ENCODE assay signal across 8 mouse cellular contexts in genomic region chr11:48837310-48838180, GRCm38 (mm10). TPM values are rescaled to one million over a fixed set of nuclear protein-coding genes. Genes with fewer than 3 reads are reported as not detected.
DNase-seq lines count a peak whose midpoint lies in the region; ATAC-seq and TF ChIP-seq lines count a peak whose summit lies in the region.

No protein-coding gene starts in this region.

- under 1% methylated on average over 77 of the region's 77 CpGs for WGBS in heart, embryonic 15.5 days
- WGBS in kidney, postnatal 0 days = 0% methylated on average over 65 of the region's 77 CpGs
- WGBS in lung, embryonic 15.5 days = 0% methylated on average over 76 of the region's 77 CpGs
- WGBS in olfactory bulb, adult 2 months = under 1% methylated on average over 77 of the region's 77 CpGs

- H3K27ac ChIP-seq in heart, embryonic 15.5 days = peak overlapping the region; percentile 63
- peak overlapping the region; percentile 69 for H3K27ac ChIP-seq in kidney, postnatal 0 days
- 0 out of 2 replicates have a peak overlapping the region, but pooled peaks have one; percentile 8 for H3K27ac ChIP-seq in lung, embryonic 15.5 days
- H3K27ac ChIP-seq in olfactory bulb, adult 2 months (ENCODE audit: insufficient read depth, low read depth, low read length) = no peak overlapping the region

- peak; percentile 40 for ATAC-seq in CD4-positive, CD25-positive, alpha-beta regulatory T cell, adult 4 months
- peak; percentile 50; the same call in 1 of the 2 replicates for ATAC-seq in erythroid progenitor cell, adult 5-6 weeks (replicated peaks; ENCODE audit: low FRiP score, poor library complexity, severe bottlenecking)
- ATAC-seq in heart, embryonic 15.5 days (replicated peaks; ENCODE audit: insufficient number of reproducible peaks, insufficient read depth, low FRiP score, low read depth) = peak; percentile 44; the same call in 1 of the 2 replicates
- ATAC-seq in kidney, postnatal 0 days (replicated peaks; ENCODE audit: low FRiP score, low read depth) = 0 out of 2 replicates have a peak, but pooled peaks have one; percentile 16
- peak; percentile 25 for ATAC-seq in lung, embryonic 15.5 days (ENCODE audit: borderline replicate concordance, extremely low read depth, low FRiP score, low TSS enrichment)

- peak; percentile 18; the same call in 1 of the 2 replicates for TF ChIP-seq CTCF in kidney, postnatal 0 days (IDR thresholded peaks at IDR 0.05; ENCODE audit: low read depth)
- TF ChIP-seq CTCF in olfactory bulb, adult 2 months (IDR thresholded peaks at IDR 0.05; ENCODE audit: insufficient read depth, low read depth, low read length) = peak; percentile 15; the same call in 1 of the 2 replicates

- peak overlapping the region; percentile 74 for H3K9ac ChIP-seq in heart, embryonic 15.5 days
- H3K9ac ChIP-seq in kidney, postnatal 0 days (ENCODE audit: low read depth, low read length) = peak overlapping the region; percentile 71
- peak overlapping the region; percentile 62 for H3K9ac ChIP-seq in lung, embryonic 15.5 days

- H3K27me3 ChIP-seq in heart, embryonic 15.5 days = 0 out of 2 replicates have a peak, but pooled peaks cover 13% of the 10 kb centered on the region
- H3K27me3 ChIP-seq in kidney, postnatal 0 days (ENCODE audit: insufficient read depth, low read length) = no peaks in the 10 kb centered on the region
- no peaks in the 10 kb centered on the region for H3K27me3 ChIP-seq in lung, embryonic 15.5 days

- peak overlapping the region; percentile 81 for H3K4me3 ChIP-seq in heart, embryonic 15.5 days
- H3K4me3 ChIP-seq in kidney, postnatal 0 days (replicated peaks; ENCODE audit: low read depth, low read length) = peak overlapping the region; percentile 70
- peak overlapping the region; percentile 88 for H3K4me3 ChIP-seq in lung, embryonic 15.5 days
- H3K4me3 ChIP-seq in olfactory bulb, adult 2 months (ENCODE audit: insufficient read depth, low read depth, low read length) = peak overlapping the region; percentile 84

- H3K4me1 ChIP-seq in heart, embryonic 15.5 days (replicated peaks) = peaks cover 17% of the 10 kb centered on the region
- peaks cover 15% of the 10 kb centered on the region; the same call in 1 of the 2 replicates for H3K4me1 ChIP-seq in kidney, postnatal 0 days (replicated peaks; ENCODE audit: insufficient read depth, low read length)
- peaks cover 11% of the 10 kb centered on the region for H3K4me1 ChIP-seq in lung, embryonic 15.5 days
- H3K4me1 ChIP-seq in olfactory bulb, adult 2 months (ENCODE audit: control insufficient read depth, insufficient read depth, low read length) = peaks cover 9% of the 10 kb centered on the region

- H3K9me3 ChIP-seq in heart, embryonic 15.5 days (replicated peaks) = no peaks in the 10 kb centered on the region
- H3K9me3 ChIP-seq in kidney, postnatal 0 days (replicated peaks; ENCODE audit: low read length) = no peaks in the 10 kb centered on the region
- no peaks in the 10 kb centered on the region for H3K9me3 ChIP-seq in lung, embryonic 15.5 days

- no peak for TF ChIP-seq POLR2A in olfactory bulb, adult 2 months (IDR thresholded peaks at IDR 0.05; ENCODE audit: insufficient read depth, low read depth, low read length)

- peak; percentile 75 for DNase-seq in brain, adult 2 months (ENCODE audit: low read depth, low spot score)
- DNase-seq in kidney, postnatal 0 days (ENCODE audit: low spot score) = peak; percentile 53
- DNase-seq in thymus, adult 18-20 months = peak; percentile 33 to 39

- no peaks in the 10 kb centered on the region for H3K36me3 ChIP-seq in heart, embryonic 15.5 days
- H3K36me3 ChIP-seq in kidney, postnatal 0 days (ENCODE audit: insufficient read depth, low read length) = no peaks in the 10 kb centered on the region
- no peaks in the 10 kb centered on the region for H3K36me3 ChIP-seq in lung, embryonic 15.5 days

- peak overlapping the region; percentile 92 for H3K4me2 ChIP-seq in heart, embryonic 15.5 days
- peak overlapping the region; percentile 89 for H3K4me2 ChIP-seq in kidney, postnatal 0 days (ENCODE audit: low read length)
- peak overlapping the region; percentile 91 for H3K4me2 ChIP-seq in lung, embryonic 15.5 days

RNA-seq across cellular contexts. Expression of gene Gm12184, which starts 11.1 kb away (rescaled TPM):
- polyA plus RNA-seq in CD4-positive, CD25-positive, alpha-beta regulatory T cell, adult 4 months (2017; shearing (Covaris generic)) = 1 to 10 TPM in 1 of 2 experiments, under 1 TPM in 1; 0.92 to 4.1 TPM
- 2.9 TPM in 1 of 2 replicates, not detected in the other for total RNA-seq in erythroid progenitor cell, adult 5-6 weeks (2015; ENCODE audit: low replicate concordance)
- total RNA-seq in erythroid progenitor cell, adult 5-6 weeks (2017; ENCODE audit: low replicate concordance) = 9.6 TPM in 1 of 2 replicates, not detected in the other
- polyA plus RNA-seq in heart, embryonic 15.5 days (2015; fragmentation: Nextera tagmentation; extraction: Ambion mirVana) = 3.2 and 3.7 TPM in 2 replicates
- 4.4 and 10.3 TPM in 2 replicates for polyA plus RNA-seq in kidney, postnatal 0 days (2015; fragmentation: Nextera tagmentation; extraction: Ambion mirVana)
- 3.0 and 8.2 TPM in 2 replicates for polyA plus RNA-seq in lung, embryonic 15.5 days (2015; fragmentation: Nextera tagmentation; extraction: Ambion mirVana)
- polyA plus RNA-seq in olfactory bulb, adult 2 months (2012; ENCODE audit: insufficient read depth, insufficient read length, low replicate concordance, missing spikeins) = not detected in 2 replicates

RNA-seq across cellular contexts. Expression of gene Trim7, which starts 11.6 kb away (rescaled TPM):
- 1 to 10 TPM in 1 of 2 experiments, under 1 TPM in 1; 0.77 to 2.1 TPM for polyA plus RNA-seq in CD4-positive, CD25-positive, alpha-beta regulatory T cell, adult 4 months (2017; shearing (Covaris generic))
- 0.42 TPM in 1 of 2 replicates, not detected in the other for total RNA-seq in erythroid progenitor cell, adult 5-6 weeks (2015; ENCODE audit: low replicate concordance)
- 1.0 TPM in 1 of 2 replicates, not detected in the other for total RNA-seq in erythroid progenitor cell, adult 5-6 weeks (2017; ENCODE audit: low replicate concordance)
- 0.75 and 0.84 TPM in 2 replicates for polyA plus RNA-seq in heart, embryonic 15.5 days (2015; fragmentation: Nextera tagmentation; extraction: Ambion mirVana)
- 10.2 and 10.5 TPM in 2 replicates for polyA plus RNA-seq in kidney, postnatal 0 days (2015; fragmentation: Nextera tagmentation; extraction: Ambion mirVana)
- 0.54 and 1.1 TPM in 2 replicates for polyA plus RNA-seq in lung, embryonic 15.5 days (2015; fragmentation: Nextera tagmentation; extraction: Ambion mirVana)
- not detected in 2 replicates for polyA plus RNA-seq in olfactory bulb, adult 2 months (2012; ENCODE audit: insufficient read depth, insufficient read length, low replicate concordance, missing spikeins)

RNA-seq across cellular contexts. Expression of gene Trim41, which starts 20.4 kb away (rescaled TPM):
- 1 to 10 TPM; 2.0 to 3.7 TPM for polyA plus RNA-seq in CD4-positive, CD25-positive, alpha-beta regulatory T cell, adult 4 months (2017; shearing (Covaris generic))
- total RNA-seq in erythroid progenitor cell, adult 5-6 weeks (2015; ENCODE audit: low replicate concordance) = 8.8 and 10.1 TPM in 2 replicates
- total RNA-seq in erythroid progenitor cell, adult 5-6 weeks (2017; ENCODE audit: low replicate concordance) = 17.5 and 41.5 TPM in 2 replicates
- 4.3 TPM in 2 replicates for polyA plus RNA-seq in heart, embryonic 15.5 days (2015; fragmentation: Nextera tagmentation; extraction: Ambion mirVana)
- polyA plus RNA-seq in kidney, postnatal 0 days (2015; fragmentation: Nextera tagmentation; extraction: Ambion mirVana) = 5.2 and 5.3 TPM in 2 replicates
- polyA plus RNA-seq in lung, embryonic 15.5 days (2015; fragmentation: Nextera tagmentation; extraction: Ambion mirVana) = 5.4 and 5.7 TPM in 2 replicates
- polyA plus RNA-seq in olfactory bulb, adult 2 months (2012; ENCODE audit: insufficient read depth, insufficient read length, low replicate concordance, missing spikeins) = not detected in 2 replicates

RNA-seq across cellular contexts. Expression of gene Irgm1, which starts 33.9 kb away (rescaled TPM):
- polyA plus RNA-seq in CD4-positive, CD25-positive, alpha-beta regulatory T cell, adult 4 months (2017; shearing (Covaris generic)) = 100 to 1,000 TPM; 189 to 229 TPM
- 50.3 and 55.5 TPM in 2 replicates for total RNA-seq in erythroid progenitor cell, adult 5-6 weeks (2015; ENCODE audit: low replicate concordance)
- 51.0 and 53.7 TPM in 2 replicates for total RNA-seq in erythroid progenitor cell, adult 5-6 weeks (2017; ENCODE audit: low replicate concordance)
- 8.9 and 13.6 TPM in 2 replicates for polyA plus RNA-seq in heart, embryonic 15.5 days (2015; fragmentation: Nextera tagmentation; extraction: Ambion mirVana)
- 32.0 and 33.2 TPM in 2 replicates for polyA plus RNA-seq in kidney, postnatal 0 days (2015; fragmentation: Nextera tagmentation; extraction: Ambion mirVana)
- polyA plus RNA-seq in lung, embryonic 15.5 days (2015; fragmentation: Nextera tagmentation; extraction: Ambion mirVana) = 9.6 and 11.8 TPM in 2 replicates
- 204 TPM in 1 of 2 replicates, not detected in the other for polyA plus RNA-seq in olfactory bulb, adult 2 months (2012; ENCODE audit: insufficient read depth, insufficient read length, low replicate concordance, missing spikeins)

RNA-seq across cellular contexts. Expression of gene Rack1, which starts 37.4 kb away (rescaled TPM):
- polyA plus RNA-seq in CD4-positive, CD25-positive, alpha-beta regulatory T cell, adult 4 months (2017; shearing (Covaris generic)) = 1,000 to 10,000 TPM; 1,099 to 1,661 TPM
- total RNA-seq in erythroid progenitor cell, adult 5-6 weeks (2015; ENCODE audit: low replicate concordance) = 648 and 827 TPM in 2 replicates
- total RNA-seq in erythroid progenitor cell, adult 5-6 weeks (2017; ENCODE audit: low replicate concordance) = 220 and 369 TPM in 2 replicates
- 338 and 387 TPM in 2 replicates for polyA plus RNA-seq in heart, embryonic 15.5 days (2015; fragmentation: Nextera tagmentation; extraction: Ambion mirVana)
- 732 and 795 TPM in 2 replicates for polyA plus RNA-seq in kidney, postnatal 0 days (2015; fragmentation: Nextera tagmentation; extraction: Ambion mirVana)
- polyA plus RNA-seq in lung, embryonic 15.5 days (2015; fragmentation: Nextera tagmentation; extraction: Ambion mirVana) = 699 and 713 TPM in 2 replicates
- polyA plus RNA-seq in olfactory bulb, adult 2 months (2012; ENCODE audit: insufficient read depth, insufficient read length, low replicate concordance, missing spikeins) = 2,873 TPM in 1 of 2 replicates, not detected in the other
